28 mouse cellular contexts compared by ENCODE assay signal in genomic region chr6:99905194-99905593, GRCm38 (mm10).
DNase-seq lines count a peak whose midpoint lies in the region; ATAC-seq and TF ChIP-seq lines count a peak whose summit lies in the region.
"Had no signal": no experiment of that assay in that cellular context is flagged by ENCODE, and none has a peak within 500 bp of the region (broad histone marks: within the 10 kb centered on the region; RNA-seq: fewer than 3 reads in every experiment).

No protein-coding gene starts in this region.

- H3K27ac ChIP-seq in intestine, embryonic 15.5 days: 0 out of 2 replicates have a peak overlapping the region, but pooled peaks have one; percentile 23
- no peak overlapping the region for H3K27ac ChIP-seq in intestine, postnatal 0 days (ENCODE audit: low read depth, low read length)
- H3K27ac ChIP-seq in midbrain, embryonic 11.5 days (ENCODE audit: low read depth, low read length): no peak overlapping the region
- no peak overlapping the region for H3K27ac ChIP-seq in midbrain, embryonic 16.5 days (ENCODE audit: low read length)
- no peak overlapping the region for H3K27ac ChIP-seq in thymus, adult 2 months (ENCODE audit: control insufficient read depth, insufficient read depth, low read length)
- H3K27ac ChIP-seq: embryonic facial prominence, embryonic 13.5 days; heart, adult 2 months; hindbrain, embryonic 13.5 days; kidney, postnatal 0 days; limb, embryonic 12.5 days; liver, embryonic 15.5 days; midbrain, embryonic 10.5 days; neural tube, embryonic 12.5 days had no signal

- H3K27me3 ChIP-seq in intestine, embryonic 15.5 days (replicated peaks): no peaks in the 10 kb centered on the region; the same call in 1 of the 2 replicates
- H3K27me3 ChIP-seq in intestine, postnatal 0 days (replicated peaks; ENCODE audit: control insufficient read depth, insufficient read depth, low read length): no peaks in the 10 kb centered on the region
- H3K27me3 ChIP-seq in midbrain, embryonic 11.5 days (ENCODE audit: control insufficient read depth, insufficient read depth, low read length): peaks cover 6% of the 10 kb centered on the region; the same call in 1 of the 2 replicates
- H3K27me3 ChIP-seq in midbrain, embryonic 16.5 days (ENCODE audit: control insufficient read depth, insufficient read depth, low read depth, low read length): peaks cover 2% of the 10 kb centered on the region; the same call in 1 of the 2 replicates
- no peaks in the 10 kb centered on the region for H3K27me3 ChIP-seq in thymus, adult 2 months (ENCODE audit: control insufficient read depth, insufficient read depth, low read length)
- H3K27me3 ChIP-seq: liver, embryonic 15.5 days had no signal

- WGBS in intestine, embryonic 15.5 days: 56% methylated on average over 5 of the region's 5 CpGs
- WGBS in intestine, postnatal 0 days: 81% methylated on average over 5 of the region's 5 CpGs
- 86% methylated on average over 5 of the region's 5 CpGs for WGBS in midbrain, embryonic 11.5 days
- WGBS in midbrain, embryonic 16.5 days: 90% methylated on average over 5 of the region's 5 CpGs
- 19% methylated on average over 5 of the region's 5 CpGs for WGBS in thymus, adult 2 months

- H3K36me3 ChIP-seq in intestine, embryonic 15.5 days: no peaks in the 10 kb centered on the region
- H3K36me3 ChIP-seq in intestine, postnatal 0 days (ENCODE audit: control insufficient read depth, insufficient read depth): no peaks in the 10 kb centered on the region
- no peaks in the 10 kb centered on the region for H3K36me3 ChIP-seq in midbrain, embryonic 11.5 days (ENCODE audit: control insufficient read depth, insufficient read depth, low read length)
- no peaks in the 10 kb centered on the region for H3K36me3 ChIP-seq in midbrain, embryonic 16.5 days (ENCODE audit: control insufficient read depth, insufficient read depth, low read length)
- no peaks in the 10 kb centered on the region for H3K36me3 ChIP-seq in thymus, adult 2 months (ENCODE audit: control insufficient read depth, insufficient read depth, low read length)
- H3K36me3 ChIP-seq: embryonic facial prominence, embryonic 13.5 days; heart, embryonic 12.5 days; hindbrain, embryonic 13.5 days; limb, embryonic 12.5 days; liver, embryonic 15.5 days; midbrain, embryonic 10.5 days; neural tube, embryonic 12.5 days had no signal

- TF ChIP-seq CTCF in intestine, postnatal 0 days (IDR thresholded peaks at IDR 0.05; ENCODE audit: low read depth): no peak
- TF ChIP-seq CTCF in thymus, adult 2 months (IDR thresholded peaks at IDR 0.05; ENCODE audit: borderline replicate concordance, control insufficient read depth, extremely low read depth, insufficient read depth, low read length, poor library complexity): no peak

- no peak overlapping the region for H3K9ac ChIP-seq in intestine, embryonic 15.5 days
- no peak overlapping the region for H3K9ac ChIP-seq in intestine, postnatal 0 days (ENCODE audit: low read depth, low read length)
- H3K9ac ChIP-seq in midbrain, embryonic 11.5 days (ENCODE audit: low read length): no peak overlapping the region
- H3K9ac ChIP-seq in midbrain, embryonic 16.5 days (ENCODE audit: low read depth, low read length): no peak overlapping the region
- H3K9ac ChIP-seq: embryonic facial prominence, embryonic 13.5 days; forebrain, postnatal 0 days; heart, embryonic 12.5 days; hindbrain, embryonic 13.5 days; limb, embryonic 12.5 days; liver, embryonic 15.5 days; neural tube, embryonic 12.5 days had no signal

- no peak overlapping the region for H3K4me2 ChIP-seq in intestine, embryonic 15.5 days (replicated peaks)
- H3K4me2 ChIP-seq in intestine, postnatal 0 days (replicated peaks; ENCODE audit: low read depth): no peak overlapping the region
- no peak overlapping the region for H3K4me2 ChIP-seq in midbrain, embryonic 11.5 days
- H3K4me2 ChIP-seq in midbrain, embryonic 16.5 days (ENCODE audit: low read length): no peak overlapping the region
- H3K4me2 ChIP-seq: embryonic facial prominence, embryonic 13.5 days; heart, embryonic 12.5 days; hindbrain, embryonic 13.5 days; limb, embryonic 12.5 days; liver, embryonic 15.5 days; neural tube, embryonic 12.5 days had no signal

- no peak overlapping the region for H3K4me3 ChIP-seq in intestine, embryonic 15.5 days (replicated peaks)
- no peak overlapping the region for H3K4me3 ChIP-seq in intestine, postnatal 0 days (ENCODE audit: low read depth, low read length)
- no peak overlapping the region for H3K4me3 ChIP-seq in midbrain, embryonic 11.5 days (ENCODE audit: low read depth, low read length)
- H3K4me3 ChIP-seq in midbrain, embryonic 16.5 days (ENCODE audit: low read depth, low read length): no peak overlapping the region
- H3K4me3 ChIP-seq in thymus, adult 2 months (ENCODE audit: control insufficient read depth, insufficient read depth, low read length): no peak overlapping the region
- H3K4me3 ChIP-seq: embryonic facial prominence, embryonic 13.5 days; erythroblast, embryonic 14.5 days; heart, adult 2 months; heart, embryonic 12.5 days; hindbrain, embryonic 13.5 days; limb, embryonic 12.5 days; liver, embryonic 15.5 days; midbrain, embryonic 10.5 days; myocyte; neural tube, embryonic 12.5 days had no signal

- H3K4me1 ChIP-seq in intestine, embryonic 15.5 days (replicated peaks): peaks cover 11% of the 10 kb centered on the region; the same call in 1 of the 2 replicates
- H3K4me1 ChIP-seq in intestine, postnatal 0 days (replicated peaks; ENCODE audit: control insufficient read depth, insufficient read depth, low read length): no peaks in the 10 kb centered on the region
- H3K4me1 ChIP-seq in midbrain, embryonic 11.5 days (ENCODE audit: control insufficient read depth, insufficient read depth, low read length): no peaks in the 10 kb centered on the region
- no peaks in the 10 kb centered on the region for H3K4me1 ChIP-seq in midbrain, embryonic 16.5 days (ENCODE audit: control insufficient read depth, insufficient read depth, low read length)
- peaks cover 31% of the 10 kb centered on the region for H3K4me1 ChIP-seq in thymus, adult 2 months (replicated peaks; ENCODE audit: control insufficient read depth, insufficient read depth, low read length)
- H3K4me1 ChIP-seq: liver, embryonic 15.5 days; midbrain, embryonic 10.5 days; neural tube, embryonic 12.5 days had no signal

- ATAC-seq in intestine, embryonic 15.5 days: no peak
- ATAC-seq in intestine, postnatal 0 days: no peak
- ATAC-seq in midbrain, embryonic 11.5 days (ENCODE audit: low FRiP score): no peak
- ATAC-seq in midbrain, embryonic 16.5 days: no peak
- ATAC-seq: activated CD4-positive, CD25-positive, alpha-beta regulatory T cell, adult 4 months had no signal

- peak; percentile 79 for DNase-seq in midbrain, embryonic 11.5 days (ENCODE audit: low spot score, missing footprints)
- peak; percentile 29 for DNase-seq in thymus, adult 2 months
- peak; percentile 29 to 48 for DNase-seq in thymus, postnatal 36 days
- DNase-seq in layer of hippocampus, adult 9-10 months (ENCODE audit: low spot score): no peak
- no peak for DNase-seq in spleen, postnatal 4 days (ENCODE audit: low spot score in 2 of 2)
- DNase-seq: adrenal gland, adult 2 months; adrenal gland, postnatal 36 days; cerebellum, adult 8-10 months; cerebellum, postnatal 36 days; embryo, embryonic 11 days; right cerebral cortex, adult 18-20 months; right cerebral cortex, postnatal 4 days had no signal

- no peaks in the 10 kb centered on the region for H3K9me3 ChIP-seq in intestine, embryonic 15.5 days
- H3K9me3 ChIP-seq in intestine, postnatal 0 days (ENCODE audit: control insufficient read depth): no peaks in the 10 kb centered on the region
- no peaks in the 10 kb centered on the region for H3K9me3 ChIP-seq in midbrain, embryonic 11.5 days (ENCODE audit: control insufficient read depth, low read length)
- H3K9me3 ChIP-seq in midbrain, embryonic 16.5 days (replicated peaks; ENCODE audit: control insufficient read depth, low read length, poor library complexity, severe bottlenecking): no peaks in the 10 kb centered on the region
- H3K9me3 ChIP-seq: embryonic facial prominence, embryonic 13.5 days; heart, embryonic 12.5 days; hindbrain, embryonic 13.5 days; limb, embryonic 12.5 days; liver, embryonic 15.5 days; midbrain, embryonic 10.5 days; neural tube, embryonic 12.5 days had no signal

- no peak for TF ChIP-seq POLR2A in thymus, adult 2 months (IDR thresholded peaks at IDR 0.05; ENCODE audit: control insufficient read depth, extremely low read depth, insufficient read depth, low read length, poor library complexity)

Comparison
In these comparisons a context has a peak if more than half of its experiments do, and no peak if none do; other contexts are left out.
1. DNase-seq: peak in midbrain, embryonic 11.5 days (single experiment), thymus, adult 2 months (single experiment) and thymus, postnatal 36 days (2 of 2); none in layer of hippocampus, adult 9-10 months (single experiment) and spleen, postnatal 4 days (0 of 2).